Mouse (Mus musculus) gastrocnemius, adult 2 months (tissue): Measurements from ENCODE around the gene Snapc4. TPM values are rescaled to one million over a fixed set of nuclear protein-coding genes. Genes with fewer than 3 reads are reported as not detected.

Experiments
- DNase-seq: peaks from one replicate; pipeline ENCODE4 v3.0.0; 2022
- H3K27ac ChIP-seq: fragments of 200-600 bp; 2 replicates; pipeline ENCODE4 v1.8.1; 2022; ENCODE audit warnings: mild to moderate bottlenecking
- H3K4me3 ChIP-seq: fragments of 200-600 bp; 2 replicates; pipeline ENCODE4 v1.8.1; 2022; ENCODE audit warnings: mild to moderate bottlenecking, moderate library complexity
- CTCF ChIP-seq: fragments of 200-600 bp; IDR thresholded peaks from 2 replicates; pipeline ENCODE4 v1.8.1; 2022; ENCODE audit warnings: antibody characterized with exemption, mild to moderate bottlenecking, moderate library complexity
- intact Hi-C: fragments of 180-260 bp; cut with DNase I; formaldehyde crosslinking; loops from one replicate; pipeline ENCODE4 v1.15.1; 2025
- total RNA-seq, 2 experiments: library from RNA; stranded (reverse); gene quantifications; 2 replicates each; pipeline ENCODE4 v1.2.3; 2021

Gene Snapc4
- total RNA-seq, 2 experiments from 2014 or later = 7.5 to 8.6 TPM

GRCm38 (mm10) chr2:26315072-26315924 lies 65.2 kb downstream of the Snapc4 start, which contains the start of gene Gpsm1:
Gene Gpsm1, plus strand, starts transcription at chr2:26315515.
- intact Hi-C loops = loop anchor here (5.0 kb wide), 1 partner anchor 37 kb away; the partner anchor contains the start of gene Dnlz
- no peak for TF ChIP-seq CTCF
- H3K27ac ChIP-seq = peak within 1 kb of the TSS; percentile 93
- DNase-seq = peak; percentile 90
- H3K4me3 ChIP-seq = peak within 1 kb of the TSS; percentile 89

DNA sequence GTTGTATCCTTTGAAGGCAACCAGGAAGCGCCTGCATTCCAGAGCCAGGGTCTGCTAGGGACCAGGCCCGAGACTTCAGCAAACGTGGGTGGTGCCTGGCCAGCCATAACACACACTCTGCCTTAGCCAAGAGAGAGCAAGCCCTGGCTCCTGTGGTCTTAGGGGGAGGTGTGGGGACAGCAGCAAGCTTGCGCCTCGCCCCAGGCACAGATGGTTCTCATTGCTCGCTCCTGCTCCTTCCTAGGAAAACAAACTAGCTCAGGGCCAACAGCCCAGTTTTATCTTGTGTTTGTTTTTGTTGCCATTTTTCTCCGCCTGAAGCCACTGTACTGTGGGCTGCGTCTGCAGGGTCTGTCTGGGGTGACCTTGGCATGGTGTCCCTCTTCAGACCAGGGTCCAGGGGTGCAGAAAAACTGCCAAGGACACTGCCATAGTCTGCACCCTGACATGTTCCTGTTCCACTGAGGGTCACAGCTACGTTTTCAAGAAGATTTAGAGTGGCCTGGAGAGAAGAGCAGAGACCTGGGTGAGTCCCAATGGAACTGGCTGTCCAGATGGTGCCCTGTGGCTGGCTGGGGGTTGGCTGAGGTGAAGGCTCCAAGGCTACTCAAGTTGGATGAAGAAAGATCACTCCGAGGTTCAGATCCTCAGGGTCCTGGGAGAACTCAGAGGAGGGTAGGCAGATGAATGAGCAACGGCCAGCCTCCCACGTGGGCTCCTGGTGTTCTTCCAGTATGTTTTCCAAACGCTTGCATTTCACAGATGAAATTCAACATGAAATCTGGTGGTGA lies 66.0 kb downstream of the Snapc4 start:
- DNase-seq = peak; percentile 80
- TF ChIP-seq CTCF = no peak
- intact Hi-C loops = loop anchor here (5.0 kb wide), 1 partner anchor 38 kb away; the partner anchor contains the start of gene Dnlz
- peak overlapping the region; percentile 93 for H3K27ac ChIP-seq
- H3K4me3 ChIP-seq = peak overlapping the region; percentile 89

DNA sequence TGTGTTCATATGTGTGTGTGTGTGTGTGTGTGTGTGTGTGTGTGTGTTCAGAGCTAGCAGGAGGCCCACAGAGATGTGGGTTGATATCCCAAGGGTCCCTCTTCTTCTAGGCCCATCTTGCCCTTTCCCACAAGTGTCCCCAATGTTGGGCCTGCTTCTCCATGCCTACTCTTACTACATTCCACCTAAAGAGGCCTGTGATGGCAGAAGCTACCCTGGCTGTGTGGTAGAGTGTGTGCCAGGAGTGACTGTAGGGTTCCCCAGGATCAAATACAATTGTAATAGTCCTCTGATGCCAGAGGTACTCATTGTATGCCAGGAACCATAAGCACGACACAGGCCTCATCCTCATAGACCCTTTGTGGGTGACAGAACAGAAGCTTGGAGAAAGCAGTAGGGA lies 67.1 kb downstream of the Snapc4 start:
- TF ChIP-seq CTCF = no peak

GRCm38 (mm10) chr2:26312812-26313211 lies 67.6 kb downstream of the Snapc4 start:
- intact Hi-C loops = no loop called here
- H3K4me3 ChIP-seq = no peak overlapping the region
- peak; percentile 8; the same call in 1 of the 2 replicates for TF ChIP-seq CTCF
- no peak for DNase-seq
- no peak overlapping the region for H3K27ac ChIP-seq

More for the DNA sequence above, 67.1 kb downstream of the Snapc4 start:
- intact Hi-C loops = no loop called here
- Histone ChIP-seq H3K4me3 (no peak overlapping the region), H3K27ac (peak overlapping the region; percentile 93; the same call in 1 of the 2 replicates)
- no peak for DNase-seq

Other genes with a start within 250 kb of the Snapc4 start
- gene Lhx3, start 172.4 kb downstream of the Snapc4 start, total RNA-seq = not detected
- 1 to 10 TPM; 3.0 to 3.9 TPM for gene Qsox2, start 143.1 kb downstream of the Snapc4 start, total RNA-seq
- not detected for gene Ccdc187, start 86.1 kb downstream of the Snapc4 start, total RNA-seq
- 1 to 10 TPM; 2.3 to 2.6 TPM for gene Gpsm1, start 65.1 kb downstream of the Snapc4 start, total RNA-seq
- 10 to 100 TPM; 18.0 to 22.7 TPM for gene Dnlz, start 28.5 kb downstream of the Snapc4 start, total RNA-seq
- 1 to 10 TPM; 1.1 to 1.2 TPM for gene Card9, start 19.7 kb downstream of the Snapc4 start, total RNA-seq
- gene Entr1, start 8.7 kb upstream of the Snapc4 start, total RNA-seq = 10 to 100 TPM; 25.2 to 33.1 TPM
- gene Pmpca, start 8.7 kb upstream of the Snapc4 start, total RNA-seq = 100 to 1,000 TPM; 133 to 141 TPM
- gene Inpp5e, start 28.6 kb upstream of the Snapc4 start, total RNA-seq = 1 to 10 TPM; 7.9 to 9.3 TPM
- 10 to 100 TPM; 27.2 to 30.4 TPM for gene Sec16a, start 64.6 kb upstream of the Snapc4 start, total RNA-seq
- gene Notch1, start 136.0 kb upstream of the Snapc4 start, total RNA-seq = 10 to 100 TPM in 1 of 2 experiments, 1 to 10 TPM in 1; 6.9 to 11.9 TPM
- 10 to 100 TPM; 34.4 to 53.7 TPM for gene Egfl7, start 199.4 kb upstream of the Snapc4 start, total RNA-seq
- gene Gm20532, start 206.0 kb upstream of the Snapc4 start, total RNA-seq = not detected
- 1 to 10 TPM; 2.8 to 7.3 TPM for gene Agpat2, start 223.8 kb upstream of the Snapc4 start, total RNA-seq
- 1 to 10 TPM; 1.0 to 2.3 TPM for gene Fam69b, start 247.8 kb upstream of the Snapc4 start, total RNA-seq